Mouse (Mus musculus) liver, postnatal 0 days (tissue): ENCODE data around the gene Bmf. TPM values are rescaled to one million over a fixed set of nuclear protein-coding genes. Genes with fewer than 3 reads are reported as not detected.

ENCODE experiments used
- ATAC-seq: fragments of 200-750 bp; cut with Nextera tagmentation; 2 replicates; pipeline ENCODE4 v1.8.0; 2017; ENCODE audit warnings: mild to moderate bottlenecking, moderate library complexity
- DNase-seq: peaks from one replicate; pipeline ENCODE4 v3.0.0-alpha.2; 2016
- H3K27ac ChIP-seq: fragments of 300-500 bp; sonication (generic); 2 replicates; pipeline ENCODE4 v1.5.1; 2014; ENCODE audit warnings: antibody characterized with exemption, moderate library complexity, mild to moderate bottlenecking, low read depth
- H3K27me3 ChIP-seq: fragments of 300-500 bp; sonication (generic); 2 replicates; pipeline ENCODE4 v1.6.1; 2014; ENCODE audit warnings: low read length, control low read depth, mixed read lengths; ENCODE audit not compliant: insufficient read depth
- H3K36me3 ChIP-seq: fragments of 300-500 bp; sonication (generic); replicated peaks from 2 replicates; pipeline ENCODE4 v1.6.1; 2014; ENCODE audit warnings: mild to moderate bottlenecking, control low read depth, low read length, moderate library complexity, mixed read lengths; ENCODE audit not compliant: insufficient read depth
- H3K4me1 ChIP-seq: fragments of 300-500 bp; sonication (generic); 2 replicates; pipeline ENCODE4 v1.6.1; 2014; ENCODE audit warnings: antibody characterized with exemption, mild to moderate bottlenecking, control low read depth; ENCODE audit not compliant: insufficient read depth
- H3K4me2 ChIP-seq: fragments of 300-500 bp; sonication (generic); 2 replicates; pipeline ENCODE4 v1.6.1; 2014; ENCODE audit warnings: low read depth, mild to moderate bottlenecking, low read length, moderate library complexity, mixed read lengths
- H3K4me3 ChIP-seq: fragments of 300-500 bp; sonication (generic); 2 replicates; pipeline ENCODE4 v1.5.1; 2014; ENCODE audit warnings: low read depth, low read length
- H3K9ac ChIP-seq: fragments of 300-500 bp; sonication (generic); replicated peaks from 2 replicates; pipeline ENCODE4 v1.6.1; 2014; ENCODE audit warnings: mild to moderate bottlenecking, moderate library complexity
- H3K9me3 ChIP-seq: fragments of 300-500 bp; sonication (generic); 2 replicates; pipeline ENCODE4 v1.6.1; 2016; ENCODE audit warnings: mild to moderate bottlenecking, control low read depth, low read length, mixed read lengths
- CTCF ChIP-seq: sonication (generic); IDR thresholded peaks from 2 replicates; pipeline ENCODE4 v1.5.1; 2016; ENCODE audit warnings: antibody characterized with exemption, low read depth
- EP300 ChIP-seq: IDR thresholded peaks from 2 replicates; pipeline ENCODE4 v1.6.1; 2016; ENCODE audit warnings: antibody characterized with exemption, low read depth, mild to moderate bottlenecking
- WGBS: fragments of 180-500 bp; shearing (Covaris S2); extraction: QIAGEN DNeasy Blood & Tissue Kit; methylation state at CpG from one replicate; pipeline ENCODE4 v1.1.7; 2014; ENCODE audit not compliant: insufficient replicate concordance; 5-methylcytosine and 5-hydroxymethylcytosine counted together
- polyA plus RNA-seq: library from polyadenylated mRNA; unstranded; fragments of >200 nt; fragmentation: Nextera tagmentation; extraction: Ambion mirVana; gene quantifications from 2 replicates; pipeline ENCODE4 v1.2.1, GENCODE M21; 2015

Bmf gene
- polyA plus RNA-seq, 1 experiment from 2014 or later = 1.3 TPM

- no peak for TF ChIP-seq EP300
- Histone ChIP-seq H3K9ac (no peak overlapping the region), H3K9me3 (no peaks in the 10 kb centered on the region), H3K4me3 (no peak overlapping the region), H3K27ac (no peak overlapping the region), H3K36me3 (no peaks in the 10 kb centered on the region), H3K4me2 (no peak overlapping the region), H3K4me1 (no peaks in the 10 kb centered on the region), H3K27me3 (no peaks in the 10 kb centered on the region)
- no peak for ATAC-seq
- DNase-seq = no peak
- 64% methylated on average over 3 of the region's 3 CpGs for WGBS
These were observed 23.6 kb upstream of the Bmf start for GRCm38 (mm10) chr2:118573135-118573534.

- Histone ChIP-seq H3K4me2 (no peak overlapping the region), H3K36me3 (no peaks in the 10 kb centered on the region), H3K4me1 (no peaks in the 10 kb centered on the region), H3K27me3 (no peaks in the 10 kb centered on the region), H3K27ac (no peak overlapping the region), H3K4me3 (no peak overlapping the region), H3K9ac (no peak overlapping the region), H3K9me3 (no peaks in the 10 kb centered on the region)
- TF ChIP-seq EP300 (no peak), CTCF (no peak)
- no peak for DNase-seq
- 60% methylated on average over 8 of the region's 9 CpGs for WGBS
- no peak for ATAC-seq
These were observed 22.8 kb upstream of the Bmf start for GRCm38 (mm10) chr2:118572183-118572836.

- no peak overlapping the region for H3K9ac ChIP-seq
- no peak overlapping the region for H3K4me2 ChIP-seq
- ATAC-seq = no peak
- TF ChIP-seq EP300 = no peak
- TF ChIP-seq CTCF = no peak
- no peak overlapping the region for H3K4me3 ChIP-seq
- no peak for DNase-seq
- 61% methylated on average over 2 of the region's 2 CpGs for WGBS
- no peaks in the 10 kb centered on the region for H3K36me3 ChIP-seq
- H3K27me3 ChIP-seq = no peaks in the 10 kb centered on the region
- H3K9me3 ChIP-seq = no peaks in the 10 kb centered on the region
- no peak overlapping the region for H3K27ac ChIP-seq
- no peaks in the 10 kb centered on the region for H3K4me1 ChIP-seq
These were observed 21.5 kb upstream of the Bmf start for GRCm38 (mm10) chr2:118570939-118571338.

GRCm38 (mm10) chr2:118567179-118567578, 17.7 kb upstream of the Bmf start:
- H3K9me3 ChIP-seq = no peaks in the 10 kb centered on the region
- H3K4me2 ChIP-seq = no peak overlapping the region
- H3K9ac ChIP-seq = no peak overlapping the region
- no peaks in the 10 kb centered on the region for H3K4me1 ChIP-seq
- no peak for ATAC-seq
- no peaks in the 10 kb centered on the region for H3K27me3 ChIP-seq
- TF ChIP-seq CTCF = no peak
- TF ChIP-seq EP300 = no peak
- no peak for DNase-seq
- H3K27ac ChIP-seq = no peak overlapping the region
- H3K36me3 ChIP-seq = no peaks in the 10 kb centered on the region
- 70% methylated on average over 8 of the region's 8 CpGs for WGBS
- no peak overlapping the region for H3K4me3 ChIP-seq

- no peak for TF ChIP-seq EP300
- TF ChIP-seq CTCF = no peak
- Histone ChIP-seq H3K4me3 (no peak overlapping the region), H3K36me3 (no peaks in the 10 kb centered on the region), H3K9ac (no peak overlapping the region), H3K4me2 (no peak overlapping the region), H3K4me1 (no peaks in the 10 kb centered on the region), H3K27me3 (no peaks in the 10 kb centered on the region), H3K27ac (no peak overlapping the region), H3K9me3 (no peaks in the 10 kb centered on the region)
- ATAC-seq (no peak), DNase-seq (no peak)
- 62% methylated on average over 3 of the region's 3 CpGs for WGBS
These were observed 12.9 kb upstream of the Bmf start for GRCm38 (mm10) chr2:118562431-118562830.

- 77% methylated on average over 4 of the region's 4 CpGs for WGBS
- Histone ChIP-seq H3K36me3 (no peaks in the 10 kb centered on the region), H3K4me1 (no peaks in the 10 kb centered on the region), H3K9me3 (no peaks in the 10 kb centered on the region), H3K27ac (peak overlapping the region; percentile 44; the same call in 1 of the 2 replicates), H3K4me2 (no peak overlapping the region; the same call in 1 of the 2 replicates), H3K9ac (no peak overlapping the region), H3K27me3 (no peaks in the 10 kb centered on the region), H3K4me3 (no peak overlapping the region)
- peak; percentile 13; the same call in 1 of the 2 replicates for ATAC-seq
- no peak for TF ChIP-seq EP300
- TF ChIP-seq CTCF = no peak
- DNase-seq = no peak
These were observed 12.5 kb upstream of the Bmf start for GRCm38 (mm10) chr2:118562015-118562414.
